Mouse (Mus musculus) intestine, postnatal 0 days (tissue): ENCODE data around the gene Slc35e1. TPM values are rescaled to one million over a fixed set of nuclear protein-coding genes. Genes with fewer than 3 reads are reported as not detected.

Experiments used
- ATAC-seq: fragments of 200-750 bp; cut with Nextera tagmentation; 2 replicates; pipeline ENCODE4 v1.8.0; 2017; ENCODE audit warnings: mild to moderate bottlenecking, moderate TSS enrichment, moderate library complexity
- H3K27ac ChIP-seq: fragments of 300-500 bp; sonication (generic); 2 replicates; pipeline ENCODE4 v1.5.1; 2014; ENCODE audit warnings: mild to moderate bottlenecking, low read depth, low read length, moderate library complexity
- H3K27me3 ChIP-seq: fragments of 300-500 bp; sonication (generic); replicated peaks from 2 replicates; pipeline ENCODE4 v1.6.1; 2014; ENCODE audit warnings: low read length, mixed read lengths; ENCODE audit not compliant: control insufficient read depth, insufficient read depth
- H3K36me3 ChIP-seq: fragments of 300-500 bp; sonication (generic); 2 replicates; pipeline ENCODE4 v1.6.1; 2014; ENCODE audit warnings: mild to moderate bottlenecking, moderate library complexity; ENCODE audit not compliant: control insufficient read depth, insufficient read depth
- H3K4me1 ChIP-seq: fragments of 300-500 bp; sonication (generic); replicated peaks from 2 replicates; pipeline ENCODE4 v1.6.1; 2014; ENCODE audit warnings: antibody characterized with exemption, low read length, mixed read lengths; ENCODE audit not compliant: control insufficient read depth, insufficient read depth
- H3K4me2 ChIP-seq: fragments of 300-500 bp; sonication (generic); replicated peaks from 2 replicates; pipeline ENCODE4 v1.6.1; 2014; ENCODE audit warnings: low read depth, mild to moderate bottlenecking, moderate library complexity
- H3K4me3 ChIP-seq: fragments of 300-500 bp; sonication (generic); 2 replicates; pipeline ENCODE4 v1.5.1; 2014; ENCODE audit warnings: low read depth, low read length
- H3K9ac ChIP-seq: fragments of 300-500 bp; sonication (generic); 2 replicates; pipeline ENCODE4 v1.6.1; 2014; ENCODE audit warnings: mild to moderate bottlenecking, low read depth, low read length
- H3K9me3 ChIP-seq: fragments of 300-500 bp; sonication (generic); 2 replicates; pipeline ENCODE4 v1.6.1; 2016; ENCODE audit warnings: mixed run types; ENCODE audit not compliant: control insufficient read depth
- CTCF ChIP-seq: sonication (generic); IDR thresholded peaks from 2 replicates; pipeline ENCODE4 v1.5.1; 2016; ENCODE audit warnings: low read depth, mild to moderate bottlenecking, control low read depth, antibody characterized with exemption, moderate library complexity
- WGBS: fragments of 180-500 bp; shearing (Covaris S2); extraction: QIAGEN DNeasy Blood & Tissue Kit; methylation state at CpG from one replicate; pipeline ENCODE4 v1.1.7; 2014; 5-methylcytosine and 5-hydroxymethylcytosine counted together
- microRNA-seq: library from miRNA; unstranded; fragments of <30 nt; microRNA quantifications from one replicate; pipeline ENCODE4, GENCODE M21; 2016
- polyA plus RNA-seq: library from polyadenylated mRNA; unstranded; fragments of >200 nt; fragmentation: Nextera tagmentation; extraction: Ambion mirVana; gene quantifications from 2 replicates; pipeline ENCODE4 v1.2.1, GENCODE M21; 2015

Slc35e1 gene
- polyA plus RNA-seq, 1 experiment from 2014 or later: 18.1 TPM

GRCm38 (mm10) chr8:72438248-72439015, 54.0 kb downstream of the Slc35e1 start:
- 68% methylated on average over 8 of the region's 8 CpGs for WGBS
- Histone ChIP-seq H3K36me3 (no peaks in the 10 kb centered on the region), H3K4me3 (no peak overlapping the region), H3K9me3 (no peaks in the 10 kb centered on the region), H3K27ac (no peak overlapping the region), H3K4me1 (peaks cover 3% of the 10 kb centered on the region; the same call in 1 of the 2 replicates), H3K27me3 (no peaks in the 10 kb centered on the region), H3K4me2 (no peak overlapping the region), H3K9ac (no peak overlapping the region)
- no peak for ATAC-seq
- no peak for TF ChIP-seq CTCF

GRCm38 (mm10) chr8:72434952-72435351, 57.5 kb downstream of the Slc35e1 start:
- 11% methylated on average over 2 of the region's 2 CpGs for WGBS
- no peaks in the 10 kb centered on the region for H3K36me3 ChIP-seq
- no peak overlapping the region for H3K9ac ChIP-seq

More at GRCm38 (mm10) chr8:72434952-72435351, 57.5 kb downstream of the Slc35e1 start:
- TF ChIP-seq CTCF: no peak
- Histone ChIP-seq H3K27me3 (no peaks in the 10 kb centered on the region), H3K9me3 (no peaks in the 10 kb centered on the region), H3K4me3 (no peak overlapping the region), H3K4me2 (no peak overlapping the region), H3K4me1 (no peaks in the 10 kb centered on the region), H3K27ac (no peak overlapping the region)
- no peak for ATAC-seq

Small RNA genes lying within 50 kb of the gene (microRNA-seq; reads per million reads assigned to microRNA genes)
- not detected for gene Gm28019
- not detected for gene Mir7068

Other genes with a start within 250 kb of the Slc35e1 start
- 6.8 and 7.8 TPM in 2 replicates for gene Gm10282, start 187.4 kb downstream of the Slc35e1 start, polyA plus RNA-seq
- gene Klf2, start 173.6 kb downstream of the Slc35e1 start, polyA plus RNA-seq: 8.9 and 11.1 TPM in 2 replicates
- 16.3 and 17.3 TPM in 2 replicates for gene Eps15l1, start 71.2 kb downstream of the Slc35e1 start, polyA plus RNA-seq
- gene Calr3, start 48.7 kb downstream of the Slc35e1 start, polyA plus RNA-seq: 0.46 and 0.55 TPM in 2 replicates
- gene 1700030K09Rik, start 48.7 kb downstream of the Slc35e1 start, polyA plus RNA-seq: 3.6 and 3.8 TPM in 2 replicates
- 17.8 and 19.4 TPM in 2 replicates for gene Cherp, start 17.4 kb downstream of the Slc35e1 start, polyA plus RNA-seq
- 6.4 and 7.8 TPM in 2 replicates for gene Med26, start 55.7 kb upstream of the Slc35e1 start, polyA plus RNA-seq
- 106 and 112 TPM in 2 replicates for gene Smim7, start 78.5 kb upstream of the Slc35e1 start, polyA plus RNA-seq
- 6.0 and 7.0 TPM in 2 replicates for gene Tmem38a, start 79.4 kb upstream of the Slc35e1 start, polyA plus RNA-seq
- gene Nwd1, start 154.1 kb upstream of the Slc35e1 start, polyA plus RNA-seq: 0.03 and 0.07 TPM in 2 replicates
- gene Sin3b, start 230.7 kb upstream of the Slc35e1 start, polyA plus RNA-seq: 172 and 175 TPM in 2 replicates